Mouse (Mus musculus) liver, adult 2 months (tissue): ENCODE data around the gene Rhot2. TPM values are rescaled to one million over a fixed set of nuclear protein-coding genes. Genes with fewer than 3 reads are reported as not detected.

Experiments used
- DNase-seq: peaks from one replicate; pipeline ENCODE4 v3.0.0-alpha.2; 2011; ENCODE audit warnings: low read depth, low spot score; ENCODE audit errors: extremely low read depth
- H3K27ac ChIP-seq: fragments of 200-500 bp; replicated peaks from 2 replicates; pipeline ENCODE4 v1.5.1; 2012; ENCODE audit warnings: low read depth, mild to moderate bottlenecking, control low read depth, inconsistent platforms, low read length; ENCODE audit not compliant: insufficient read depth
- H3K27me3 ChIP-seq: fragments of 200-500 bp; 2 replicates; pipeline ENCODE4 v1.6.1; 2012; ENCODE audit warnings: mild to moderate bottlenecking, moderate library complexity, low read length, inconsistent platforms; ENCODE audit not compliant: control insufficient read depth, insufficient read depth
- H3K36me3 ChIP-seq: fragments of 200-500 bp; 2 replicates; pipeline ENCODE4 v1.6.1; 2012; ENCODE audit warnings: low read length, inconsistent platforms; ENCODE audit not compliant: control insufficient read depth, insufficient read depth
- H3K4me1 ChIP-seq: fragments of 200-500 bp; 2 replicates; pipeline ENCODE4 v1.6.1; 2011; ENCODE audit warnings: low read length; ENCODE audit not compliant: control insufficient read depth, insufficient read depth
- H3K4me3 ChIP-seq: fragments of 200-500 bp; 2 replicates; pipeline ENCODE4 v1.5.1; 2011; ENCODE audit warnings: low read depth, mild to moderate bottlenecking, control low read depth, low read length, moderate library complexity; ENCODE audit not compliant: insufficient read depth
- H3K79me2 ChIP-seq: fragments of 200-500 bp; 2 replicates; pipeline ENCODE4 v1.6.1; 2012; ENCODE audit warnings: inconsistent platforms, mild to moderate bottlenecking, low read length, moderate library complexity; ENCODE audit not compliant: control insufficient read depth, insufficient read depth
- H3K9ac ChIP-seq: fragments of 200-500 bp; 2 replicates; pipeline ENCODE4 v1.6.1; 2012; ENCODE audit warnings: low read depth, mild to moderate bottlenecking, control low read depth, inconsistent platforms, low read length
- CTCF ChIP-seq: fragments of 200-500 bp; IDR thresholded peaks from 2 replicates; pipeline ENCODE4 v1.5.1; 2011; ENCODE audit warnings: low read depth, low read length, control low read depth
- POLR2A ChIP-seq: fragments of 200-500 bp; IDR thresholded peaks from 2 replicates; pipeline ENCODE4 v1.6.1; 2011; ENCODE audit warnings: low read length, control low read depth; ENCODE audit not compliant: insufficient read depth; ENCODE audit errors: extremely low read depth
- WGBS: fragments of 180-500 bp; shearing (Covaris S2); methylation state at CpG from one replicate; pipeline ENCODE4 v1.1.7; 2018; 5-methylcytosine and 5-hydroxymethylcytosine counted together
- polyA plus RNA-seq: library from polyadenylated mRNA; depleted of rRNA; stranded (reverse); fragments of >200 nt; gene quantifications from 2 replicates; pipeline ENCODE4 v1.2.3, GENCODE M21; 2012
- total RNA-seq: library from RNA; depleted of rRNA; stranded (reverse); fragments of >200 nt; gene quantifications from 2 replicates; pipeline ENCODE4 v1.2.3, GENCODE M21; 2014

Rhot2 gene
- total and polyA plus RNA-seq, 2 experiments: 18.0 to 71.1 TPM

DNA sequence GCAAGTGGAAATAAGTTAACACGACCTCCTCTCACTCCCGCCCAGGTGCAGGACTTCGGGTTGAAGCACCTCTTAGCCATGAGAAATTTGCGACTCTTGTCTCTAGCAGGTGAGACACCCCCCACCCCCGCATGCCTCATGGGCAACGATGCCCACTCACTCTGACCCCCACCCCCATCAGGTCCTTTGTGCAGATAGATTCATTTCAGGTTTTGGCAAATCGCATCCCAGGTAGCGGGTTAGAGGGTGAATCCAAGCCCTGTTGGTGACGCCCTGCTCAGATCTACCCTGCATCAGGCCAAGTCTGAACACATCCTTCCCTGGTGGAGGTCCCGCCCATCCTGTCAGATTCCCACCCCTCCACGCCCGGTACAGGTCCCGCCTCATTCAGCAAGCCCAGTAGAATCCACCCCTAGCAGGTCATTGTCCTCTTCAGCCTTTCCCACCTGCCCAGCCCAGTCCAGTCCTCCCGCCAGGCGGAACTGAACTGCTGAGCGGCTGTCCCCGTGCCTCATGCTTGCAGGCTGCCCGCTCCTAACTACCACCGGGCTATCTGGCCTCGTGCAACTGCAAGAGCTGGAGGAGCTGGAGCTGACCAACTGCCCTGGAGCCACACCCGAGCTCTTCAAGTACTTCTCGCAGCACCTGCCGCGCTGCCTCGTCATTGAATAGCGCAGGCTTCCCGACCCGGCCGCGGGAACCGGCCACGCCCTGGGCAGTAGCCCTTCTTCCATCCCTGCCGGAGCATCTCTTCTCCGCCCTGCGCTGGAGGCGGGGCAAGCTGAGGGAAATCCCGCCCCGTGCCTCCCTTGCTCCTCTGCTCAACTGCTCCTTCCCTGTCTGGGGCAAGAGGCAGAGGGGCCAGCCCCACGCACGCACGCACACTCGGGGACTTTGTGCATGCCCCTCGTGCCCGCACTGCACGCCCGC lies 25.5 kb downstream of the Rhot2 start:
- H3K4me1 ChIP-seq: peaks cover 2% of the 10 kb centered on the region
- no peaks in the 10 kb centered on the region for H3K36me3 ChIP-seq
- no peak overlapping the region for H3K4me3 ChIP-seq
- 8% methylated on average over 46 of the region's 46 CpGs for WGBS
- TF ChIP-seq CTCF (no peak), POLR2A (no peak)
- peak; percentile 38 for DNase-seq
- peaks cover 12% of the 10 kb centered on the region for H3K27me3 ChIP-seq
- no peak overlapping the region for H3K27ac ChIP-seq
- peaks cover 5% of the 10 kb centered on the region for H3K79me2 ChIP-seq
- H3K9ac ChIP-seq: no peak overlapping the region

DNA sequence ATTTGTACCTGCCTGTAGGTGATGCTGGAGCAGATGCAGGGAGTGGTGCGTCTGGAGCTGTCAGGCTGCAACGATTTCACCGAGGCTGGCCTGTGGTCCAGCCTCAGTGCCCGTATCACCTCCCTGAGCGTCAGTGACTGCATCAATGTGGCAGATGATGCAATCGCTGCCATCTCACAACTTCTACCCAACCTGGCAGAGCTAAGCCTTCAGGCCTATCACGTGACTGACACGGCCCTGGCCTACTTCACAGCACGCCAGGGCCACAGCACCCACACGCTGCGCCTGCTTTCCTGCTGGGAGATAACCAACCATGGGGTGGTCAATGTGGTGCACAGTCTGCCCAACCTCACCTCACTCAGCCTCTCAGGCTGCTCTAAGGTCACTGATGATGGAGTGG lies 27.0 kb downstream of the Rhot2 start:
- Histone ChIP-seq H3K36me3 (no peaks in the 10 kb centered on the region), H3K4me3 (no peak overlapping the region), H3K27ac (no peak overlapping the region), H3K4me1 (no peaks in the 10 kb centered on the region), H3K27me3 (peaks cover 12% of the 10 kb centered on the region), H3K79me2 (no peaks in the 10 kb centered on the region), H3K9ac (no peak overlapping the region)
- 77% methylated on average over 11 of the region's 11 CpGs for WGBS
- DNase-seq: no peak
- TF ChIP-seq POLR2A: no peak
- no peak for TF ChIP-seq CTCF

DNA sequence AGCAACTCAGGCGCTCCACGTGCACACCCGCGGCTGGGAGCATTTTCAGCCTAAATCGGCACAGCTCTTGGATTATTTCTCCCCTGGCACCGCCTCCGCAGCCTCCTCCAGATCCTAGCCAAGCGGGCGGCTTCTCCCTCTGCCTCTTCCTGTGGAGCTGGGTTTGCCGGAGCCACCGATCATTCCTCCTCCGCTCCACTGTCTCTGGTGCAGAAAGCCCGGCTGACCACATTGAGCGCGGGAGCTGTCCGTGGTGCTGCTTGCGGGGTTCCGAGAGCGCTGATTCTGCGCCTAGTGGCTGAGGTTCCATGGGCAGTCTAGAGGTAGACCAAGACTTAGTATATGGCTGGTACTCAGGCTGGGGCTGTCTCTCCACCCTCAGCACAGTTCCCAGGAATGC lies 31.2 kb downstream of the Rhot2 start:
- TF ChIP-seq CTCF: peak; percentile 77
- no peak for TF ChIP-seq POLR2A
- Histone ChIP-seq H3K4me1 (peaks cover 3% of the 10 kb centered on the region; the same call in 1 of the 2 replicates), H3K9ac (no peak overlapping the region), H3K27ac (no peak overlapping the region), H3K27me3 (peaks cover 14% of the 10 kb centered on the region), H3K36me3 (no peaks in the 10 kb centered on the region), H3K4me3 (no peak overlapping the region), H3K79me2 (no peaks in the 10 kb centered on the region)
- no peak for DNase-seq
- WGBS: 4% methylated on average over 20 of the region's 20 CpGs

DNA sequence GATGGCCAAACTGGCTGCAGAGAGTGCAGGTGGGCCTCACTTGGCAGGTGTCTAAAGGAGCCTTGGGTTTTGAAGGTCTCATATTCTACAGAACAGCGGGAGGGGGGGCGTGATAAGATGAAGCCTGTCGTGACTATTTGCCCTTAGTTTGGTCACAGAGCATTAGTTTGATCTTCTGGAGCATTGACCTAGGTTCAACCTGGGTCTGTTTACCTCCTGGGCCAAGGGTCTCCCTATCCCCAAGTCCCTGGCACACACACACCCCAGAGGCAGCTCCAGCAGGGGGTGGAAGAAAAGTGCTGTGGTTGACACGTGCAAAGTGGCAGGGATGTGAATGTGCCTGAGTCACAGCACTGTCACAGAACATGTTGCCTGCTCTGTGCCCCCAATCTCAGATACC lies 33.8 kb downstream of the Rhot2 start:
- WGBS: 49% methylated on average over 4 of the region's 4 CpGs
- H3K9ac ChIP-seq: no peak overlapping the region
- H3K4me3 ChIP-seq: no peak overlapping the region
- H3K27ac ChIP-seq: no peak overlapping the region
- TF ChIP-seq POLR2A: no peak
- no peak for TF ChIP-seq CTCF
- DNase-seq: no peak
- H3K27me3 ChIP-seq: peaks cover 13% of the 10 kb centered on the region
- no peaks in the 10 kb centered on the region for H3K79me2 ChIP-seq
- H3K36me3 ChIP-seq: no peaks in the 10 kb centered on the region
- H3K4me1 ChIP-seq: peaks cover 3% of the 10 kb centered on the region; the same call in 1 of the 2 replicates

DNA sequence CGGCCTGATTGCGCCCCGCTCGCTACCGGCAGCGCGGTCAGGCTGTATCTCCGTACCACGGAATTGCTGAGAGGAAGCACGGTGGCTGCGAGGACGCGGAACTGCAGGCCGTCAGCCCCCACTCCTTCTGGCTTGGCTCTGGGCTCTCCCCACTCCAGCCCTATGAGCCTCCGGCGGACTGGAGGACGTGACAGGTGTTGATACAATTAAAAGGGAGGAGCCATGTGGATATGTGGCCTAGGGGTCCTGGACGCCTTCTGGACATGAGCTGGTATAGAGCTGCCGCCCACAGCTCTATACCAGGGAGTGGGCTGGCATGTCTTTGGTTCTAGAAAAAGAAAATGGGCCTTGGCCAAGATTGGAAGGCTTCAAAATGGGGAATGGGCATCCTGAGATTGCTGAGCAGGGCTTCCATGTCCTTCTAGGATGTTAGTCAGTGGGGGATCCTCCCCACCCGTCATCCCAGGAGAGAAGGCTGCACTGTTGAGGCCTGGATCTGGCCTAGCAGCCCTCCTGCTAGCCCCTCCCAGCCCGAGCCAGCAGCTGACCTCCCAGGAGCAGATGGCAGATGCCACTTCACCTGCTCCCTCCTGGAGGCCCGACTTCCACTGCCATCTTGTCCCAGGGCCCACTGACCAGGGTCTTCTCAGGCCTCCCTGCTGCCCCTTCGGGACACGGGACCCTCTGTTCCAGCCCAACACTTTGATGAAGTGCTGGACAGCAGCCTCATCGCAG lies 34.9 kb downstream of the Rhot2 start:
- TF ChIP-seq POLR2A (no peak), CTCF (no peak)
- no peak overlapping the region for H3K27ac ChIP-seq
- H3K9ac ChIP-seq: peak overlapping the region; percentile 45
- peak overlapping the region; percentile 52; the same call in 1 of the 2 replicates for H3K4me3 ChIP-seq
- H3K4me1 ChIP-seq: peaks cover 3% of the 10 kb centered on the region; the same call in 1 of the 2 replicates
- peaks cover 13% of the 10 kb centered on the region for H3K27me3 ChIP-seq
- H3K36me3 ChIP-seq: no peaks in the 10 kb centered on the region
- 27% methylated on average over 24 of the region's 25 CpGs for WGBS
- no peaks in the 10 kb centered on the region for H3K79me2 ChIP-seq
- DNase-seq: no peak
